Mouse (Mus musculus): Measurements from ENCODE around the gene Ppp2r3a. TPM values are rescaled to one million over a fixed set of nuclear protein-coding genes. Genes with fewer than 3 reads are reported as not detected.
A peak's percentile ranks its signal among the peaks of the same experiment; 100 is the strongest.

Ppp2r3a gene
- 22.5 and 26.4 TPM in 2 replicates for polyA plus RNA-seq (2015; fragmentation: Nextera tagmentation; extraction: Ambion mirVana)

DNA sequence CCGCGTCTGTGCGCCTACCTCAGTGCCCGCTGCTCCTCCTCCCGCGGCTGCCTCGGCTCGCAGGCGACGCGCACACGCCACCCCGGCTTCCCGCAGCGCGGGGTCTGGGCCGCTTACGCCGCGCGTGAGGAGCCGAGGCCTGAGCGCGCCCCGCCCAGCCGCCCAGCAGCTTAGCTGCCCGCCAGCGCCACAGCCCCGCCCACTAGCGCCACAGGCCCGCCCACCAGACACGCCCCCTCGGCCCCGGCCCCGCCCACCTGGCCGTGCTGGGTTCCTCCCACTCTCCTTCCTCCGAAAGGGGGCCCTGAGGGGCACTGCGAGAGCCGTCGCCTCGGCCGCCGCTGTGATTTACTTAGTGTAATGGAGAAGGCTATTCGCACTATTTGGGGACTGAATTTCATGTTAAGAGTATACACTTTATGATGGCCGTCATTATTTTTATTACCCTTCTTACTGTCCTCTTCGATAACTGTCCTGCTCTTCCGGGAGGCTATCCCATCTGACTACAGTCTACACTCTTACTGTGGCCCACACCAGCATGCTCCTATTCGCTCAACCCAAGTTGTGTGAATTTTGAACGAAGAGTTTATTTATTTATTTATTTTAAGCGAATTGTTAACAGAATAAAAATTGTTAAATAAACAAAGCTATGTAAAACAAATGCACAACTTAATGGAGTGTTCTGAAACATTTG lies at the start of gene Ppp2r3a:
Ppp2r3a (minus strand) TSS at position 152 of the 694 bp plus-strand sequence.
- Histone ChIP-seq H3K9ac (peak within 1 kb of the TSS; percentile 89), H3K9me3 (no peaks in the 10 kb centered on the region), H3K36me3 (no peaks in the 10 kb centered on the region), H3K27me3 (no peaks in the 10 kb centered on the region), H3K4me1 (replicated peaks) (peaks cover 36% of the 10 kb centered on the region), H3K4me3 (peak within 1 kb of the TSS; percentile 82), H3K27ac (replicated peaks) (peak within 1 kb of the TSS; percentile 98), H3K4me2 (peak within 1 kb of the TSS; percentile 65)
- peak; percentile 94 for ATAC-seq (ENCODE audit: low read depth)
- 2% methylated on average over 45 of the region's 50 CpGs for WGBS

DNA sequence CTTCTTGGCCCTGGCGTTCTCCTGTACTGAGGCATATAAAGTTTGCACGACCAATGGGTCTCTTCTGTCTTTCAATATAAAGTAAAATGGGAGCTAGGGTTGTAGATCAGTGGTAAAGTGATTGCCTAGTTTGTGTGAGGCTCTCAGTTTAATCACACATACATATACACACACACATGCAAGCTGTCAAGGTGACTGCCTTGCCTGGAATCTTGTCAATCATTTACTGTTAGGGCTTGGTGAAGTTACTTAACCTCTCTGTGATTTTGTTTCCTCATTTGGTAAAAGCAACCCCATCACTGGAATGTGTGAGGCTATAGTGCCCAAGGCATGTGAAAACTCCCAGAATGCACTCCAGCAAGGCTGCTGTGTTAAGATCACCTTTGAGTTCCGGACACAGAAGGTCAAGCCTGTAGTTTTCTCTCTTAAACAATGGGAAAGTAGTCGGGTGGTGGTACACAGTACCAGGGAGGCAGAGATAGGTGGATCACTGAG lies 48.9 kb upstream of the Ppp2r3a start:
- Histone ChIP-seq H3K4me1 (replicated peaks) (no peaks in the 10 kb centered on the region), H3K4me2 (no peak overlapping the region), H3K4me3 (no peak overlapping the region), H3K9me3 (no peaks in the 10 kb centered on the region), H3K27me3 (no peaks in the 10 kb centered on the region), H3K36me3 (no peaks in the 10 kb centered on the region), H3K9ac (no peak overlapping the region), H3K27ac (replicated peaks) (no peak overlapping the region)
- ATAC-seq (ENCODE audit: low read depth): no peak
- 87% methylated on average over 4 of the region's 4 CpGs for WGBS

DNA sequence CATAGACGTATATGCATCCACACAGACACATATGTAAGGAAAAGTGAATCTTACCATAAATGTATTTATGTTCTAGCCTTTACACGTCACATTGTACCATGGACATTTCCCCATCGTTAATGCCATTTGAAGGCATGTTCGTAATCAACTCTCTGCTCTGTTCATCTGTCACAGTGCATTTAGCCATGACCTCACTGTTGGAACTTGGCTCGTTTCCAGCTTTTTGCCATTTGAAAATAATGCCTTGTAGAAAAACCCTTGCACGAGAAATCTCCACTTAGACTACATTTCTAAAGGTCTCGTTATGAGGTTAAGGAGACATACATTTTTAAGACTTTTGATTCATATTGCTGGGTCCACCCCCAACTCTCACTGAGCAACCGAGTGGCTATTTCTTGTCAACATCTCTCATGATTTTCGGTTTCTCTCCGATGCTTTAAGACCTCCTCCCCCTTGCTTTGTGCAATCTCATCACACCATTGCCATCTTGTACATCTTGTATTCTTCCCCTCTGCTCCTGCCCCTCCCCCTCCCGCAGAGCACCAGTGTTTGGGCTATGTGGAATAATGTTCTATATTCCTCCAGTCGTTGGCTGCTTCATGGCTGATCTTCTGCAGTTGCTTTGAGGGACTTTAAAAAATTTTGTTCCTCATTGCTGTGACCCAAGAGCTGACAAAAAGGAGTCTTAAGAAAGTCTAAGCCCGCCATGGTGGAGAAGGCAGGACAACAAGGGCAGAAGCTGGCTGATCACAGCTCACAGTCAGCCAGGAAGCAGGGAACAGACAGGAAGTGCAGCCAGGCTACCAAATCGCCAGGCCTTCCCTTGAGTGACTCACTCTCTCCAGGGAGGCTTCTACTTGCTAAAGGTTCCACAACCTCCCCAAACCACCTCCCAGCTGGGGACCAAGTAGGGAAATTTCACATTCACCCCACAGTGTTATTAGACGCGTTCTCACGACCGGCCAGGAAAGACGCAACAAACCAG lies 40.4 kb upstream of the Ppp2r3a start:
- 0 out of 2 replicates have a peak, but pooled peaks cover 7% of the 10 kb centered on the region for H3K4me1 ChIP-seq (replicated peaks)
- H3K27ac ChIP-seq (replicated peaks): no peak overlapping the region
- H3K9me3 ChIP-seq: no peaks in the 10 kb centered on the region
- H3K27me3 ChIP-seq: no peaks in the 10 kb centered on the region
- WGBS: 77% methylated on average over 19 of the region's 19 CpGs
- H3K36me3 ChIP-seq: no peaks in the 10 kb centered on the region
- no peak overlapping the region for H3K4me3 ChIP-seq
- H3K9ac ChIP-seq: no peak overlapping the region
- no peak overlapping the region for H3K4me2 ChIP-seq
- no peak for ATAC-seq (ENCODE audit: low read depth)

DNA sequence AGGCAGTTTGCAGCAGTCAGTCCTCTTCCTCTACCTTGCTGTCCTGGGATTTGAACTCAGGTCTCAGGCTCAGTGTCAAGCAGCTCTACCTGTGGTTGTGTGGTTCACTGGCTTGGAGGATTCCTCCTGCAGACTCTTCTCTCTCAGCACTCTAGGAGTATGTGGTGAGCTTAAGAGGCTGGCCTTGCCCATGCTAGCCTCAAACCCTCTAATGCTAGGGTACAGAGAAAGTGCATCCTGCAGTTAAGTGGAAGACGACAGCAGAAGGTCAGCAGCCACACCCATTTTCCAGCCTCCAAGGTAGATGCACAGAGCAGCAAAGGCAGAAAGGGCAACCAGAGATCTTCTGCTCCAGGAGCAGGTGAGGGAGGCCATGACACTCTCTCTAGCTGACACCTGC lies 39.3 kb upstream of the Ppp2r3a start:
- no peak overlapping the region for H3K27ac ChIP-seq (replicated peaks)
- no peaks in the 10 kb centered on the region for H3K9me3 ChIP-seq
- no peak overlapping the region for H3K4me3 ChIP-seq
- H3K4me2 ChIP-seq: no peak overlapping the region
- H3K9ac ChIP-seq: no peak overlapping the region
- H3K36me3 ChIP-seq: no peaks in the 10 kb centered on the region
- no peaks in the 10 kb centered on the region for H3K27me3 ChIP-seq
- ATAC-seq (ENCODE audit: low read depth): no peak
- WGBS: 86% methylated on average over 1 of the region's 1 CpGs
- H3K4me1 ChIP-seq (replicated peaks): 0 out of 2 replicates have a peak, but pooled peaks cover 7% of the 10 kb centered on the region

DNA sequence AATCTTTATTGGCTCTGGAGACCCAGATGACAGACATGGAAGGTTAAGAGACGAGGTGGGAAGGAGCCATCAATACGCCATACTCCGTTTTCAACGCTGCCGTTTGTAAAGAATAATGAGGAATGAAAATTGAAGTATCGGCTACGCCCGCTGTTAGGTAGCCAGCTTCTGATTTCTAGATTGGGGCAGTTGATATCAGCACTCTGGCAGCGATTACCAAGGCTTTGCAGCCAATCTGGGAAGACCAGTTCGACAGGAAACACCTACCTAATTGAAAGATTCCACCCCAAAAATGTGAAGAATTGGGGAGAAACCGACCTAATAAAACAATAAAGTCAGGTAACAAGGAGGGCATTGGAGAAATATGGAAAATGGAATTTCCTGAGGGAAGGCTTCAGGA lies 38.2 kb upstream of the Ppp2r3a start:
- no peaks in the 10 kb centered on the region for H3K36me3 ChIP-seq
- WGBS: 79% methylated on average over 11 of the region's 11 CpGs

DNA sequence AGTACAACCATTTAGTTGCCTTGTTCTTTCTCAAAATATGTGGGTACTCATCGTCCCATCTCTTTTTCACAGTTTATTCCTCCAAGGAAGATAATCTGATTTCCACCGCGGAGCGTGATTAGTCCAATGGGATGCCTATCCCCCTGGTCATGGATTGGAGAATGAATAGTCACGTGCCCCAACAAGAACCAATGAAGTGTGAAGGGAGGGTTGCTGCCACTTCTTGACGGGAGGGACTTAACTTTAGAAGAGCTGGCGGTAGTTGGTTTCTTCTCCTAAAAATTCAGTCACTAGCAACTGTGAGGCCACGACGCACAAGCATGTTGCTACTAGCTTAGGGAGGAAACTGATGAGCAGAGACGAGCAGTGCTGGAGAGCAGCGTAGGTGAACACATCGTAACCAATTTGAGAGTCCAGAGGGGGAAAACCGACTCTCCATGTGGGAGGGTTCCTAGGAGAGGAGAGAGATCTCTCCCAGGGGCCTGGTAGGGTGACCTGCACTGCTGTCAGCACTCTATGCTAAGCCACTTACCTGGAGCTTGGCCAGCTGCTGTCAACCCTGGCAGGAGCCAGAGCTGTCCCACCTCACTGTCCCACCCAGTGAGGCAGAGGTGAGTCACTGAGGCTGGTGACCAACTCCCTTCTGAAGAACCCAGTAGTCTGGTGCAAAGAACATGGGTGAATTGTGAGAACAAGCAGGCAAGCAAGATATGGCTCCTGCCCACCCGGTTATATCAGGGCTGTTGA lies 37.5 kb upstream of the Ppp2r3a start:
- no peak overlapping the region for H3K27ac ChIP-seq (replicated peaks)
- no peaks in the 10 kb centered on the region for H3K9me3 ChIP-seq
- H3K4me1 ChIP-seq (replicated peaks): 0 out of 2 replicates have a peak, but pooled peaks cover 7% of the 10 kb centered on the region
- no peak for ATAC-seq (ENCODE audit: low read depth)
- no peaks in the 10 kb centered on the region for H3K27me3 ChIP-seq
- no peak overlapping the region for H3K9ac ChIP-seq
- no peak overlapping the region for H3K4me2 ChIP-seq
- H3K36me3 ChIP-seq: no peaks in the 10 kb centered on the region
- 92% methylated on average over 14 of the region's 14 CpGs for WGBS
- no peak overlapping the region for H3K4me3 ChIP-seq

More for the DNA sequence above, 38.2 kb upstream of the Ppp2r3a start:
- Histone ChIP-seq H3K27me3 (no peaks in the 10 kb centered on the region), H3K4me1 (replicated peaks) (0 out of 2 replicates have a peak, but pooled peaks cover 7% of the 10 kb centered on the region), H3K27ac (replicated peaks) (no peak overlapping the region), H3K9ac (no peak overlapping the region), H3K9me3 (no peaks in the 10 kb centered on the region), H3K4me3 (no peak overlapping the region), H3K4me2 (no peak overlapping the region)
- no peak for ATAC-seq (ENCODE audit: low read depth)

DNA sequence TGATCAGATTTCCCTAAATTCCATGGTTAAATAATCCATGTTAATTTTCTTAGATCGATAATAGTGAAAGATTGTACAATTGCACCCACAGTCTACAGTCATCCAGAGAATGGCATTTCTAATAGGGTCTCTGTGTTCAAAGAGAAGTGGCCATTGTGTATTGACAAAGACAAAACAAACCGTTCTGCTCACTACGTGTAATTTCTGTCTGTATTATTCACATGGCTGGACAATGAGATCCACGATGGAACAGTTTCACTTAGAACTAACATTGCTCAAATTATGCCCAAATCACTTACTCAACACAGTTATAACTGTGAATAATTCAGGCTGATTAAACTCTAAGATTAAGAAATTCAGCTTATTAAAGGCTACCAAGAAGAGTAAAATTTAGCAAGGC lies 35.2 kb upstream of the Ppp2r3a start:
- H3K4me2 ChIP-seq: no peak overlapping the region
- H3K4me3 ChIP-seq: no peak overlapping the region
- no peak for ATAC-seq (ENCODE audit: low read depth)
- WGBS: 56% methylated on average over 4 of the region's 4 CpGs
- H3K27ac ChIP-seq (replicated peaks): no peak overlapping the region
- H3K9me3 ChIP-seq: no peaks in the 10 kb centered on the region
- no peaks in the 10 kb centered on the region for H3K36me3 ChIP-seq
- H3K4me1 ChIP-seq (replicated peaks): 0 out of 2 replicates have a peak, but pooled peaks cover 3% of the 10 kb centered on the region
- H3K9ac ChIP-seq: no peak overlapping the region
- no peaks in the 10 kb centered on the region for H3K27me3 ChIP-seq

DNA sequence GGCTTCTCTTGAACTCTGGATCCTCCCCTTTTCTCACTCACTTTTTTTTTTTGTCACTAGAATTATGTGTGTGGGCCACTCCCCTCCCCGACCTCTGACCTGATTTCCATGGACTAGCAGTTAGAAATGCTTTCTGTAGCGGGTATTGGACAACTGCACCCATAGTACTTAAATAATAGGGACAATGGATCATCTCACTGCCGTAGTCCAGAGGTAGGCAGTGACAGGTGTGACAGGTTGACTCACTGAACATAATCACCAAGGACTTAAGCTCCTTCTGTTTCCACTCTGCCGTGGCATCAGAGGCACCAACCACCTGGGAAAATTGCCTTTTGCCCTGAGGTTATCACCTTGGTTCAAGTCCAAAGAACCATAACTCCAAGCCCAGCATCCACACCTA lies 32.5 kb upstream of the Ppp2r3a start:
- no peak overlapping the region for H3K4me3 ChIP-seq
- no peak overlapping the region for H3K4me2 ChIP-seq
- WGBS: 68% methylated on average over 4 of the region's 4 CpGs
- no peaks in the 10 kb centered on the region for H3K36me3 ChIP-seq
- H3K4me1 ChIP-seq (replicated peaks): no peaks in the 10 kb centered on the region
- no peaks in the 10 kb centered on the region for H3K27me3 ChIP-seq
- ATAC-seq (ENCODE audit: low read depth): no peak
- H3K9ac ChIP-seq: no peak overlapping the region
- no peak overlapping the region for H3K27ac ChIP-seq (replicated peaks)
- no peaks in the 10 kb centered on the region for H3K9me3 ChIP-seq

DNA sequence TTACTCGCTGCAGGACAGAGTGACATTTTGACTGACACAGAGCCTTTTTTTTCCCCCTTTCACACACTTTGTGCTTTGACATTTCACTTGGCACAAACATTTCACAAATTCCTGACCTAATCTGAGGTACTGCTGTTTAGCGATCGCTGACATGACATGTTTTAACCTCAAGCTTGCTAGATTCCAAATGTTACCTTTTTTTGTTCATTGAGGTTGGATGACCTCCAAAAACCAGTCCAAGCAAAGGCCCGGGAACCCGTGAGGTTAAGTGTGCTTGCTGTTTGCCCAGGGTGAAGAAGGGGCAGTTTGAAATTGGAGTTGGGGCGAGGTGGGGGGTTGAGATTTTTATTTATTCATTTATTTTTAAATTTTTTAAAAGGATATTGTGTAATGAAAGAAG lies 31.1 kb upstream of the Ppp2r3a start:
- H3K9me3 ChIP-seq: no peaks in the 10 kb centered on the region
- 85% methylated on average over 6 of the region's 6 CpGs for WGBS
- H3K4me1 ChIP-seq (replicated peaks): no peaks in the 10 kb centered on the region
- no peak for ATAC-seq (ENCODE audit: low read depth)
- no peaks in the 10 kb centered on the region for H3K36me3 ChIP-seq
- no peaks in the 10 kb centered on the region for H3K27me3 ChIP-seq
- no peak overlapping the region for H3K4me2 ChIP-seq
- no peak overlapping the region for H3K27ac ChIP-seq (replicated peaks)
- no peak overlapping the region for H3K9ac ChIP-seq
- no peak overlapping the region for H3K4me3 ChIP-seq

DNA sequence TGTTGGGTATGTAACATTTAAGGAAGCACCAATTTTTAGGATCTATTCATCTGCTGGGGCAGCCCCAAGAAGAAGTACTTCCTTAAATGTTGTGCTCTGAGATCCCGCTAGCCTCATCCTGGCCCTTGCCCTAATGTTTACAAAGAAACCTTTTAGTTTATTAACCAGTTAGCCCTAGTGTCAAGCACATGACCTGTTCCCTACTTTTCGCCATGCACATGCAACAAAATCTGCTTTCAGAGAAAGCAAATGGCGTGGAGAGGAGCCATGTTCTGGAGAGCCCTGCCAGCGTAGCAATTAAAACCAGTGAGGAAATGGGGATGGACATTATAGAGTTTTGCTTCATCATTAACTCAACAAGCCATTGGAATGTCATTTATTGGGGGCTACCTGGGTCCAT lies 30.3 kb upstream of the Ppp2r3a start:
- Histone ChIP-seq H3K36me3 (no peaks in the 10 kb centered on the region), H3K4me3 (no peak overlapping the region), H3K9me3 (no peaks in the 10 kb centered on the region), H3K27ac (replicated peaks) (no peak overlapping the region), H3K27me3 (no peaks in the 10 kb centered on the region), H3K4me2 (no peak overlapping the region), H3K4me1 (replicated peaks) (no peaks in the 10 kb centered on the region), H3K9ac (no peak overlapping the region)
- WGBS: 88% methylated on average over 4 of the region's 4 CpGs
- ATAC-seq (ENCODE audit: low read depth): no peak

DNA sequence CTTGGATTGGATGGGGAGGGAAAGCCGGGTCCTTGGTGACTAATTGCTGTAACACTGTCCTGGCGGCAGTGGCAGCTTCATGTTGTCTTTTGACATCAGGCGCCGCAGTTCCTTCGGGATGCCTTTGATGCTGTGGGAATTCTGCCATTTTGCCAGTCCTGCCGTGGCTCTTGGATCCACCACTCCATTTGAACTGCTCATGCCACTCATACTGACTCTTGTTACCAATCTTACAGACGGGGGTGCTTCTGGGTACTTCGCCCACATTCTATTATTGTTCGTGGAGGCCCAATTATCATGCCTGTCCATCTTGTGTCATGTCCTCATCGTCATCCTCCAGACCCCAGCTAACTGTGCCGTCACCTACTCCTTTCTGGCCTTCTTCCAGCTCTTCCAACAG lies 29.7 kb upstream of the Ppp2r3a start:
- Histone ChIP-seq H3K36me3 (no peaks in the 10 kb centered on the region), H3K27me3 (no peaks in the 10 kb centered on the region)
- no peak for ATAC-seq (ENCODE audit: low read depth)

More for the DNA sequence above, 29.7 kb upstream of the Ppp2r3a start:
- Histone ChIP-seq H3K4me1 (replicated peaks) (no peaks in the 10 kb centered on the region), H3K27ac (replicated peaks) (no peak overlapping the region), H3K9ac (no peak overlapping the region), H3K4me2 (no peak overlapping the region), H3K9me3 (no peaks in the 10 kb centered on the region), H3K4me3 (no peak overlapping the region)
- WGBS: 89% methylated on average over 11 of the region's 11 CpGs

Measured in neural tube, embryonic 13.5 days (tissue).